Mouse (Mus musculus): ENCODE data around the gene Pabpc4. TPM values are rescaled to one million over a fixed set of nuclear protein-coding genes. Genes with fewer than 3 reads are reported as not detected.

Gene Pabpc4
- 10 to 100 TPM; 10.3 to 17.7 TPM for polyA plus RNA-seq (2017; shearing (Covaris generic))

DNA sequence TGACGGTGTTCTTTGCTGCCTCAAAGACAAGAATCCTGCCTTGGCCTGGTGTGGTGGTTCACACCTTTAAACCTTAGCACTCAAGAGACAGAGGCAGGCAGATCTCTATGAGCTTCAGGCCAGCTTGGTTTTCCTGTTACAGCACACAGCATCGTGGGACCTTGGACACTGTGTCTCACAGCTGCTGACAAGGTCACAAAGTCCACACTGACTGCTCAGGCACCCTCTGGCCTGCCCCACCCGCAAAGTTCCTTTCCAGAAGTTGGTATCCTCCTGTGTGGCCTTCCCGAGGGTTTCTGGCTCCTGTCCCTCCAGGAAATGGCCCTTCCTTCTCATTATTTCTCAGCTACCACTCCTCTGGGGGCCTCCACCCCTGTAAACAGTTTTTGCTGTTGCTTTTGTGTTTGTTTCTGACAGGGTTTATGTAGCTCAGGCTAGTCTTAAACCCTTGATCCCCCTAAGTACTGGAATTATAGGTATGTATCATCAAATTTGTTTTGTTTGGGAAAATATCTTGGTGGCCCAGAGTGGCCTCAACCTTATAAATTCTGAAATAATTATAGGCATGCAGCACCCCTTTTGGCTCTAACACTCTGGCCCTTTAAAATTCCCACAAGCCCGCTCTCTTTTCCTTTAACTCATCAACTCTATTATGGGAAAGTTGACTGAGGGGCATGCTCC, at the start of gene Pabpc4:
Gene Pabpc4, plus strand, starts transcription at position 631 of the 681 bp plus-strand sequence.
- no peak for ATAC-seq

GRCm38 (mm10) chr4:123213975-123214374, 48.2 kb upstream of the Pabpc4 start:
- ATAC-seq = no peak

DNA sequence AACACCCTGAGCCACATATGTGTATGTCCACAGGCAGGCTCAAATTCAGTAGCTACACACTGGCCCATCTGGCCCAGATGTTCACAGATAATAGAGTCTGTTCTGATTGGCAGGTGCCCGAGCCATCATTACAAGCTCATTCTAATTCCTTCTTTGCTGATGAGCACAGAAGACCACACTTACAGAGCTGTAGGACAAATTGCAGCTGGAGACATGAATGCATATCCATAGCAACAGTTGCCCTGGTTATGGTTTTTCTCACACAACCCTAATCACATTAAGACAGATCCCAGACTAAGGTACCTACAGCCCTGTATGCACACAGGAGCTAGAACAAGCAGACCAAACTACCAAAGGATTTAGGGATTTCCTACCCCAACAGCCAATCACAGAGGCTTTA, 46.8 kb upstream of the Pabpc4 start:
- no peak for ATAC-seq

DNA sequence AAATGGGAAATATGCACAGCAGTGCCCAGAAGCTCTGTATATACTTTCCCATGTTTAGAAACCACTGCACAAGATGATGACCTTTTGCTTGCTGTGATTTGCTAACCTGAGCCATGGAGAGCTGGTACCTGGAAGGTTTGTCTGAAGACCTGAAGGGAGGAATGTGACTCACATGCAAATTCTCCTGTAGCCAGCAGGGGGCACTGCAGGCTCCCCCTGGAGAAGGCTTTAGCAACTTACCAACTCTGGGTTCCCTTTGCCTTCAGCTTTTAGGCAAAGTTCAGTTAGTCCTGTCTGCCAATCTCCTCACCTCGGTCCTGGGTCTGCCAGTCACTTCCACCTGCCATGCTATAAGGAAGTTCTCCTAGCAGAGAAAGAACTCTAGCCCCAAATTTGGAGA, 45.4 kb upstream of the Pabpc4 start:
- ATAC-seq = no peak

DNA sequence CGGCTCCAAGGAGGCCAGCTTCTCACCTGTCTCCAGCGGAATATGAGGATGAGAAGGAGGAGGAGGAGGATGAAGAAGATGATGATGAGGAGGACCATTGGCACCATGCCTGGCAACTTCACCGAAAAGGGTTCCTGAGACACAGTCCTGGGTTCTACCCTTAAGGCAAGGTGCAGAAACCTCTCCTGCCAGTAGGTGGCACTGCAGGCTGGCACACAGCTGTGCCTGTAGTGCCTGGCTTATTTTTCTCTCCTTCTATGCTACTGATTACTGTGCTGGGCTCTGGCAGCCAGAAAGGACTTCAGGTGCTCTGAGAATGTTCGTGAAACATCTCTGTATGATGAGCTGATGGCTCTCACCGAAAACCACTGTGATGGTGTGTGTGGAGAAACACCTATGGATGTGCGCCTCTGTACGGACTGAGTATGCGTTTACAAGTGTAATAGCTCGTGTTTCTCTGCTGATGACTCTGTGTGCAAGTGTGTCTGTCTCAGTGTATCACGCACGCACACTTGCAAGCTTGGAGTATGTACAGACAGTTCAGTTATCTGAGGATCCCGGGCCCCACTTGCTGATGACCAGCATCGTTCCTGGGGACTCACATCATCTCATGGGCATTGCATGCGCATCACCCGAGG, 42.3 kb upstream of the Pabpc4 start:
- no peak for ATAC-seq

- ATAC-seq = no peak
Observed at GRCm38 (mm10) chr4:123220637-123221036, 41.5 kb upstream of the Pabpc4 start.

DNA sequence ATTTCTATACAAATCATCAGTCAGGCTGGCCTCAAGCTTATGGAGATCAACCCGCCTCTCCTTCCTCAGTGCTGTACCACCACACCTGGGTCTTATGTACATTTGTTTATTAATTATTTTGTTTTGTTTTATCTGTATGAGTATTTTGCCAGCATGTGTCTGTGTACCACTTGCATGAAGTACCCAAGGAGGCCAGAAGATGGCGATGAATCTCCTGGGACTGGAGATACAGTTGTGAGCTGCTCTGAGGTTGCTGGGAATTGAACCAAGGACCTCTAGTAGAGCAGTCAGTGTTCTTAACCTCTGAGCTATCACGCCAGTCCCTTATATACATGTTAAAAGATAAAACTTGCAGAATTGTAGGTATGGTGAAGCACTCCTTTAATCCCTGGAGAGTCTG, 38.8 kb upstream of the Pabpc4 start:
- ATAC-seq = no peak

DNA sequence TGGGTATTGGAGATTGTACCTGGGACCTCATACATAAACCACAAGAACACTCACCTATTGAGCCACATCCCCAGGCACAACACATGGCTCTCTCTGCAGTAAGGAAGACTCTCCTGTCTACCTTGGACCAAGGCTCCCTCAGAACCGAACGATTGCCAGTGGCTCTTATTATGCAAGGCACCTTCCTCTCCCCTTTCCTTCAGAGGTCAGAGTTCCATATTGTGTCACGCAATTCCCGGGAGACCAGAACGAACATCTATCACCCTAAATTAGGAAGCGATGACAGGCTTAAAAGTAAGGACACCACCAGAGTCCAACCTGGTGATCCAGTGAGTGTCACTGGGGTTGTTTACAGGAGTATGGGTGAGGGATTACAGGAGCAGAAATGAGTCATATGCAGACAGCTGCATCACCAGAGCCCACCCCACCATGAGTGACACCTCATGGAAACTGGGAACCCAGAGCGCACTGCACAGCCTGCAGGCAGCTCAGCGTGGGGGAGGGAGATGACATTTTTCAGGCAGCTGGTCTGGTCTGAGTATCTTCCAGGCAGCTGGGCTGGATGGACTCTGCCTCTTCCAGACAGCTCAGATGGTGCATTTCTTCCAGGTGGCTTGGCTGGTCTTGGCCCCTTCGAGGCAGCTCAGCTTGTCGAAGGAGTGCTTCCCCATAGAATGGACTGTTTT, 36.3 kb upstream of the Pabpc4 start:
- no peak for ATAC-seq

GRCm38 (mm10) chr4:123227707-123228106, 34.4 kb upstream of the Pabpc4 start:
- no peak for ATAC-seq

DNA sequence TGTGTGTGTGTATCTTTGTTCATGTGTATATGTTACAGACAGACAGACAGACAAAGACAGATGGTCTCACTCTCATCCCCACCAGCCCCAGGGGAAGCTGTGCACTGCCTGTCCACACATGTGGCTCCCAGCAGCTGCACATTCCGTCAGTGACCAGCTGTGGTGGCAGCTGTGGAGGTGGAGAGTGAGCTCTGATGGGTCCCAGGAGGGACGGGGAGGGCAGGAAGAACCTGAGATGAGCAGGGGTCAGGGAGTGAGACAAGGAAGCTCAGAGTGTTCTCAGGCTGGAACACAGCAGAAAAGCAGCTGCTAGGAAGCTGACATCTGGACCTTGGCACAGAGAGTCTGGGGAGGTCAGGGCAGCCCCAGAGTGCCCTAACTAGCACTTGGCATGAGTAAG, 33.9 kb upstream of the Pabpc4 start:
- ATAC-seq = no peak

- no peak for ATAC-seq
Observed at GRCm38 (mm10) chr4:123229166-123229565, 33.0 kb upstream of the Pabpc4 start.

GRCm38 (mm10) chr4:123232841-123233240, 29.3 kb upstream of the Pabpc4 start:
- no peak for ATAC-seq

DNA sequence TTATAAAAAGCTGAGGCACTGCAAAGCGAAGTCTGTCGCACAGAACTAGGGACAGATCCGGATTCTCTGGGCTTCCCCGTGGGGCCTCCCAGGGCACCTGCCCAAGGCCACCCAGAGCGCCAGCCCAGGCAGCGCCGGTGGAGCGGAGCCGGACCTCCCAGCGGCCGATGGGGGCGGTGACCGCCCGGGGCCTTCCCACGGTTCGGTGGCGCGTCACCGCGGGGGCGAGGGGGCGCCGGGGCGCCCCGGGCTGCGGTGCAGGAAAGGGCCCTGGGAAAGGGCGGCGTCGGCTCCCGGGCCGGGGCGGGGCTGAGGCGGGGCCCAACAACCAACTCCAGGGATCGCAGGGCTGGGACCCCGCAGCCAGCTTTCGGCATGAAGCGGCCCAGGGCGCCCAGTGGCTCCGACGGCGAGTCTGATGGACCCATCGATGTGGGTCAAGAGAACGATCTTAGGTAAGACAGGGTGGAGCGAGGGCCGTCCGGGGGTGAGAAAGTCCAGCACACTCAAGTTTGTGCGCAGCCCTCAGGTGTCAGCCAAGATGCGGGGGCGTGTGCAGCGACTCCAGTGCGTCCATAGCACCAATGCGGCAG, 28.6 kb upstream of the Pabpc4 start, which contains the start of gene Heyl:
Gene Heyl, plus strand, starts transcription at position 65 of the 593 bp plus-strand sequence.
- ATAC-seq = no peak

GRCm38 (mm10) chr4:123235835-123236430, 26.2 kb upstream of the Pabpc4 start:
- no peak for ATAC-seq

- no peak for ATAC-seq
Observed at GRCm38 (mm10) chr4:123236431-123237031, 25.6 kb upstream of the Pabpc4 start.

GRCm38 (mm10) chr4:123237386-123238266, 24.5 kb upstream of the Pabpc4 start:
- no peak for ATAC-seq

DNA sequence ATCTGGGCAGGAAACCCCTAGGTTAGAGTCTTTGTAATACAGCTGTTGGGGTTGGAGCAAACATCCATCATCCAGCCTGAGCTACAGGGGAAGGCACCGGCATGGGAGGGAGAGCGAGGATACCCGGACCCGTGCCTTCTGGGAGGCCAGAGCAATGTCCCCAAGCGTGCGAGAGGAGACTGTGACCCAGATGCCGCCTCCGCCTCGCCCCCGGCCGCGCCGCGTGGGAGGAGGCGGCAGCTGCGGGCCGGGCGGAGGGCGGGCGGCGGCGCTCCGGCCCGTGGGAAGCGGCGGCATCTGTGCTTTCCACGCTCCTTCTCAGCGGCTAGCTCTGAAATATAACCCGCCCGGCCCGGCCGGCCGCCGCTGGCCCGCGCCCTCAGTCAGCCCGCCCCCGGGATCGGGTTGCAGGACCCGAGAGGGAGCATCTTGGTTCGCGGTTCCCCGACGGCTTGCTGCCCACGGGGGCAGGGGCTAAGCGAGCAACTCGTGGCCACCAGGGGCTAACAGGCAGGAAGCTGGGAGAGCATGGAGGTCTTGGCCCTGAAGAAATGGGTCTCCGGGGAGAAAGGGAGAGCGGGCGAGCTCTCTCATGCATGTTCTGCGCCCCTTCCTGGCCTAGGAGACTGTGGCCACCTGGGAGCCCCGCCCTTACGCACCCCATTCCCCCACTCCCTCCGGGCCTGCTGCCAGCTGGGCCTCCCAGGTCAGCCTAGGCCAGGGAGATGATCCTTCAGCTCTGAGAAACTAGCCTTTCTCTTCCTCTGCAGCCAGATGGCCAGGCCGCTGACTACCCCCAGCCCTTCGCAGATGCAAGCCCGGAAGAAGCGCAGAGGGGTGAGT, 22.6 kb upstream of the Pabpc4 start:
- no peak for ATAC-seq

GRCm38 (mm10) chr4:123246221-123246620, 15.9 kb upstream of the Pabpc4 start:
- no peak for ATAC-seq

DNA sequence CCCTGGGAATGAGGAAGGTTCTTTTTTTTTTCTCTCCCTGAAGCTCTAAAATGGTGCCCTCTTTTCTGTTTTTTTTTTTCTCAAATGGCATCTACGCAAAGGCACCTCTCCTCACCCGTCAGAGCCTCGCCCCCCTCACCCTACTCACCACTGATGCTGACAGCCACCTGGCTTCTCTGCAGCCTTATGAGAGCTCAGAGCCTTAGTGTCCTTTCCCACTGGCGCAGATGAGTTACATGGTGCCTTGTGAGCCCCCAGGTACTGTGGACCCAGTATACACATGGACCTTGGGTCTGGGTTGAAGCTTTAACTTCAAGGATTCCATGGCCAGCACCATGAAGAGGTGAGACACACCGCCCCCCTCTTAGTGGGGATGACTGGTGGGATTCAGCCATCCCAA, 15.5 kb upstream of the Pabpc4 start:
- ATAC-seq = no peak

GRCm38 (mm10) chr4:123247147-123247880, 14.8 kb upstream of the Pabpc4 start:
- ATAC-seq = no peak
